Mouse (Mus musculus): Measurements from ENCODE around the gene Snx29.

Snx29 gene

GRCm38 (mm10) chr16:11638739-11639138 lies 316.0 kb downstream of the Snx29 start:
- DNase-seq (ENCODE audit: low spot score) = no peak

DNA sequence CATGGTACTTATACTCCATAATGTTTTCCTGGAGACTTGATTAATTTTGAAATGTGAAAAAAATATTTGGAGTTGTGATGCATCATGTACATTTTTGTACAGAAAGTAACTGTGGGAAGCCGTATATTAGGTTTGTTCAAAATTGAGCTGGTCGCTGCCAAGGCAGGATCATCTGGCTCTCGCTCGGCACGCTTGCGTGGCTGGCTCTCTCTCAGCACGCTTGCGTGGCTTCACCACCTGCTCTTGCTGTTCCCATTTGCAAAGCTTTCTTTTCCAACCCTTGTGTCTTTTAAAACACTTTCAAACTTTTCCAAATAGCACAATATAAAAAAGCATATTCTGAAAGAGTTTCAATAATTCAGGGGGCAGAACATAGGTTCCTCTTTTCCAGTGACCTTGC lies 317.2 kb downstream of the Snx29 start:
- DNase-seq (ENCODE audit: low spot score) = no peak

GRCm38 (mm10) chr16:11643603-11644002 lies 320.9 kb downstream of the Snx29 start:
- DNase-seq (ENCODE audit: low spot score) = no peak

- no peak for DNase-seq (ENCODE audit: low spot score)
Observed at GRCm38 (mm10) chr16:11644399-11644798, 321.7 kb downstream of the Snx29 start.

GRCm38 (mm10) chr16:11645668-11646067 lies 323.0 kb downstream of the Snx29 start:
- DNase-seq (ENCODE audit: low spot score) = no peak

DNA sequence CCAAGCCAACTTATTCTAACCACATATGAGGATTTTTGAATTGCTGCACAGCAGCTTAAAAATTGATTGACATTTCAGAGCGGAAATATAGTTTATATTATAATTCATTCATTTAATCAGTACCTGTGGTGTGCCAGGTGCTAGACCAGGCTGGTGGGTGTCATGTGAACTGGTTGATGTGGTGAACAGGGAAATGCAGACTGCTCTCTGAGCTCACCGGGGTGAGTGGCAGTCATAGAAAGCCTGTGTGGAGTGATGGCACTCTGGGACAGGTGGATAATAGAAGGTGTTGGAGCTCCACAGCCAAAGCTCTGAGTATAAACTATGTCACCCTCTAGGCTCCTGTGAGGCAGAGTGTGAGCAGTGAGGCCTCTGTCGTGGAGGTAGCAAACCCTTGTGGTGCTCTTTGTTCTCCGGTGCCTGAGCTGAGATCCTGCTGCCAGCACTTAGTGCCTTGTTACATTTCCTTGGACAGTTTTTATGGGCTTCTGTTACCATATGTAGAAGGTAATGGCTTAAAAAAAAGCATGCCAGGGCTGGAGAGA lies 324.1 kb downstream of the Snx29 start:
- DNase-seq (ENCODE audit: low spot score) = no peak

GRCm38 (mm10) chr16:11648169-11648688 lies 325.5 kb downstream of the Snx29 start:
- no peak for DNase-seq (ENCODE audit: low spot score)

GRCm38 (mm10) chr16:11652686-11653366 lies 330.1 kb downstream of the Snx29 start:
- no peak for DNase-seq (ENCODE audit: low spot score)

DNA sequence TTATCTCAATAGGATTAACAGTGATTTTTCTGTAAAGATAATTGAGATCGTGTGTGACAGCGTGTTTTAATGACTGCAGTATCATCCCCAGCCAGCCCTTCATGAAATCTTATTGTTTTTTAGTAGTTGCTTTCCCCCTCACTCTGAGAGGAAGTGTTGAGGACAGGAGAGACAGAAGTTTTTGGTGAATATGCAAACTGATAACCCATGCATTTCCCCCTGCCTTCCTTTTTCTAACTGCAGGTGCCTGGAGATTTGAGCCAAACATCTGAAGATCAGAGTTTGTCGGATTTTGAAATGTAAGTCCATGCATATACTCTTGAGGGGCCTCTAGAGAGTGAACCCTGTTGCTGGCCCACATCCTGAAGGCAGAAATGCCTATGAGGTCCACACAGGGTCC lies 333.2 kb downstream of the Snx29 start:
- DNase-seq (ENCODE audit: low spot score) = no peak

DNA sequence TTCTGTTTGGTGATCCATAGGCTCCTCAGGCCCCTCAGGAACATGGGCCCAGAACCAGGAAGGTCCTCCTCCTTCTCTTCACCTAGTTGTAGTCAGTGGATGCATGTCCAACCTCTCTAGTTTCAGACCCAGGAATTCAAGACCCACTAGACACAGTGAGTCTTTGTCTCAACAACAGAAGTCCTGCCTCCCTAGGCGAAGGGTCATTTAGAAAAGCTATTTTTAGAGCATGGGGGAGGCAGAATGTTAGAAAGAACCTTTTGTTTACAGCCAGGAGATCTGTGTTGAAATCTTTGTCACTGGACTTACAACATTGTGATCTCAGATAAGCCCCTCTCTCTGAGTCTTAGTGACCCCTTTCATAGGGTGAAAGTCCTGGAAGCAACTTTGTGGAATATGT lies 334.4 kb downstream of the Snx29 start:
- DNase-seq (ENCODE audit: low spot score) = no peak

- DNase-seq (ENCODE audit: low spot score) = no peak
Observed at GRCm38 (mm10) chr16:11659111-11659720, 336.5 kb downstream of the Snx29 start.

DNA sequence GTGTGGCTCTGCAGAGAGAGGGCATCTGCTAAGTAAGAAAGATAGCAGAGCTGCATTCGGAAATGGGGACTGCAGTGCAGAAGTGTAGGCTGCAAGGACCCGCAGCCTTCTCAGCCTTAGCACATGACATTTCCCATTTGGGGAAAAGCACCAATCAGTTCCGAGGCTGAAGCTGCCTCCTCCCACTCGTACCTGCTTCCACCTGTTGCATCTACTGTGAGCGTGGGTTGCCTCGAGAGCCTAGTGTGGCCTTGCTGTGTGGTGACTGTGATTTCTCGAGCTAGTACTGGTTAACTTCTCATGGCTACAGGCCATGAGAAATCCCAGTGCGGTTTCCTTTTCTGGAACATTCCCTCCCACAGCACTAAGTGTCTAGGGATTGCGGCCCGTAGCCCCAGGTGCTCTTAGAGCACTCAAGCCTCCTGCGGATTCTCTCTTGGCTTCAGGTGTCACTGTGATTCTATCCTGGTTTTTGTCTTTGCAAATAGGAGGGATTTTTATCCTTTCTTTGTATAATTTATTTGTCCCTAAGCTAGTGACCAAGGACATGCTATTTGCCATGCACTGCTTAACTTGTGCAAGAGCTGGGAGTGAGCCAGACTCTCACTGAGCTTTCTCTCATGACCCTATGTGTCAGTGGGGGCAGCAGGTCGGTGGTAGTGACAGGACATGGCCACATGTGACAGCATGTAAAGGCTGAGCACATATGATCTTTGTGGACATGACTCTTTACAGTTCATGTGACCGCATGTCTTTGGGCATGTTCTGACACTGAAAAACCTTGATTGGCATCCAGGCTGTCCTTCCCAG lies 342.4 kb downstream of the Snx29 start:
- DNase-seq (ENCODE audit: low spot score) = no peak

DNA sequence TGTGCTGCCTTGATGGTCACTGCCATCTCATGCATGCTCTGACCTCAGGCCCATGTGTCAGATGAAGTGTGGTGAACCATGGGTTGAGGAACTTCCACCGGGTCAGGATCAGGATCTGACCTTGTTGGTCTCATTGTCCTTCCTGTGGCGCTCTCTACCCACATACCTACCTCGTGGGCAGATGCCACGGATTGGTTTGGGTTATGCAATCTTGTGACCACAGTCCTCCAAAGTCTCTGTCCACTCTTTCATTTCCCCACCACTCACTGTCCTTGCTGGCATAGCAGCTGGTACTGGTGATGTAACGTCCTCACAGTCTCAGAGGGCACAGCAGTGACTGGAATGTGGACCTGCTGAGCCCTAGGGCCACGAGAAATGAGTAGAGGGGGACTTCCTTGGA lies 343.2 kb downstream of the Snx29 start:
- no peak for DNase-seq (ENCODE audit: low spot score)

GRCm38 (mm10) chr16:11668375-11668774 lies 345.7 kb downstream of the Snx29 start:
- no peak for DNase-seq (ENCODE audit: low spot score)

DNA sequence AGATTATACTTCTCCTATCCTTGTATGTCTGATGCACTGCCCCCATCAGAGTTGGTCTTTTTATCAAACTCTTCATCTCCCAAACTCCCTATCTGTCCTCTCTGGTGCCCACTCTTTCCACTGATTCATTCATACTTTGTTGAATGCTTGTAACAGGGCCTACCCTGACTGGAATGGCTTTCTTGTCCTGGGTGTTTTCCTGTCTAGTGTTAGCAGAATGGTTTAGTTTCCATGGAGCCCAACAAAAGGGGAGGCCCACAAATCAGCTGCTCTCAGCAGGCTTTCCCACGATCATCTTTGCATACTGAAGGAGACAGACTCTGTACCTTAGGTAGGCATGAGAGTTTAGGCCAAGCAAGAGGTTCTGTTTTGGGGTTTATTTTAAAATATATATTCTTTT lies 346.2 kb downstream of the Snx29 start:
- no peak for DNase-seq (ENCODE audit: low spot score)

DNA sequence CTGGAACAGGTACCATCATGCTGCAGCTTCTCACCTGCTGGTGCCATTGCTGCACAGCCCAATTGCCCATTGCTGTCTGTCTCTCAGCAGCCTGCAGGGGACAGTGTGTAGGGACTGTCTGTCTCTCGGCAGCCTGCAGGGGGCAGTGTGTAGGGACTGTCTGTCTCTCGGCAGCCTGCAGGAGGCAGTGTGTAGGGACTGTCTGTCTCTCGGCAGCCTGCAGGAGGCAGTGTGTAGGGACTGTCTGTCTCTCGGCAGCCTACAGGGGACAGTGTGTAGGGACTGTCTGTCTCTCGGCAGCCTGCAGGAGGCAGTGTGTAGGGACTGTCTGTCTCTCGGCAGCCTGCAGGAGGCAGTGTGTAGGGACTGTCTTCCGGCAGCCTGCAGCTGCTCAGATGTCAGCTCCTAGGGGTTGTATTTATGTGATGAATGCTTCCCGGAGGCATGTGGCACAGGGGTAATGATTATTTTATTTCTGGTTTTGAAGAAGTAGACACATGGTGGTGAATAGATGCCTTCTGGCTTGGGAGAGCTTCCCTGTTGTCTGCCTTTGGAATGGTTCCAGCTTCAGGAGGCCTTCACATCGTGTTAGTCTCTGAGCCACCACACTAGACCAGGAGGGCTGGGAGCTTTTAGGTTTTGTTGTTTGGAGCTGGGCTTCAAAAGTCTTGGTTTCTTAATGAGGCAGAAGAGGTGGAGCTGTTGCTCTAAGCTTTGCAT lies 347.7 kb downstream of the Snx29 start:
- no peak for DNase-seq (ENCODE audit: low spot score)

GRCm38 (mm10) chr16:11670971-11671310 lies 348.2 kb downstream of the Snx29 start:
- DNase-seq (ENCODE audit: low spot score) = no peak

DNA sequence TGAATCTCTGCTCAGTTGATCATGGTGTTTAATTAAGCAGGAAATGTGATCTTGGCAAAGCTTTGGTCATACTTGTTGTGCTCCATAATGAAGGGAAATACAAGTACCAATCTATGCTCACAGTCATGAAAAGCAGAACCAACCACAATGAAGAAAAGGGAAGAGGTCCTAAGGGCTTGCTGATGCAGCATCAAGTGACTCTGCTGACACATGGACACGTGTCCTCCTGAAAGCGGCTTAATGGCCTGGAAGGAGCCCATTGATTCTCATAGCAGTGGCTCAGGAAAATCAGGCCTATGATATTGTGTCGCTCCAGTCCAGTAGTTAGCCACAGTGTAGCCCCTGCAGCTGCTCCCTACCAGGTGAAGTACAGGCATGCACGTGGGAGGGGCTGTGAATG lies 353.3 kb downstream of the Snx29 start:
- no peak for DNase-seq (ENCODE audit: low spot score)

DNA sequence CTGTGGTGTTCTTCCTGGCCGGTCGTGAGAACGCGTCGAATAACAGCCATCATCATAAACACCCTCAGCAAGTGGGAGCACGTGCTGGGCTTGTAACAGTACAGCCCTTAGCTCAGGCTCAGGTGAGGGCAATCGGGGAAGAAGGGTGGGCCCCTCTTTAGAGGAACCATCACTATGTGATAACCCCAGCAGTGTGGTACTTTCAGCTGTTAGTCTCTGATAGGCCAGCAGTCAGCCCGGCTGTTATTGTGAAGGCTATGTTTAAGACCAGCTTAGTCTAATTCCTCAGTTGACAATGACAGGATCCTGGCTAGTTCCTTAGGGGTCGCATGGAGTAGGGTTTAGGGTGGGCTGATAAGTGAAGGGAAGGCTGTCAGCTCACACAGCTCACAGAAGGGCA lies 362.6 kb downstream of the Snx29 start:
- DNase-seq (ENCODE audit: low spot score) = no peak

DNA sequence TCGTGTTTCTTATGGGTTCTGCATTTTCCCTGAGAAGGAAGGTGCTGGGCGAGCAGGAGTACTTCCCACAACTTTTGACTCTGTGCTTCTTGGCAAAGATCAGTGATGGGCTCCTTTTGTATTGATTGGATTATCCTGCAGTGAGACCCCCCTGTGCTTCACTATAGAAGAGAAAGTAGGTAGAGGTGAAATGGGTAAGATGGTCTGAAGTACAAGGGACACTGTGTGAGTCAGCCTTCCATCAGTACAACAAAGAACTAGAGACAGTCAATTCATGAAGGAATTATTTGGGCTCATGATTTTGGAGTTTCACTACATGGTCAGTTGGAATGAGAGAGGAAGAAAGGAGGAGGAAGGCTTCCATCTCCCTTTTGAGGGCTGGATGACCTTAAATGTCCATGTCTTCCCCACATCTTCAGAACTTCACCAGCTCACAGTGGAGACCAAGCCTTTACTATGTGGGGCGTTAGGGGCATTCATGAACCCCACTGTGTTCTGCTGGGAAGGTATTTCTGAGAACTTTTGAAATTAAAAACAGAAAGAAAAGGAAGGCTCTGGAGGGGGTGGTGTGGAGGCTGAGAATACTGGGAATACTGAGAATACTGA lies 363.1 kb downstream of the Snx29 start:
- DNase-seq (ENCODE audit: low spot score) = no peak

- DNase-seq (ENCODE audit: low spot score) = no peak
Observed at GRCm38 (mm10) chr16:11687836-11688235, 365.1 kb downstream of the Snx29 start.
